Mouse (Mus musculus): ENCODE results near the gene Tac4.

- TF ChIP-seq CTCF (IDR thresholded peaks at IDR 0.05; ENCODE audit: low read depth, low read length) (no peak), POLR2A (IDR thresholded peaks at IDR 0.05; ENCODE audit: extremely low read depth, insufficient read depth, low read length) (no peak)
Measured at GRCm38 (mm10) chr11:95301772-95302171, 40.4 kb downstream of the Tac4 start.
